Mouse (Mus musculus): ENCODE results near the gene Aff1. TPM values are rescaled to one million over a fixed set of nuclear protein-coding genes. Genes with fewer than 3 reads are reported as not detected.

The Aff1 gene
- total and polyA plus RNA-seq, 3 experiments, result 16.6 to 152 (median 51.3) TPM

GRCm38 (mm10) chr5:103705874-103706273 lies 13.7 kb downstream of the Aff1 start:
- peaks cover 21% of the 10 kb centered on the region for H3K27me3 ChIP-seq (ENCODE audit: insufficient read depth, low read length)
- no peaks in the 10 kb centered on the region for H3K9me3 ChIP-seq (replicated peaks)
- DNase-seq (ENCODE audit: low spot score) (no peak), ATAC-seq (ENCODE audit: extremely low read depth, insufficient number of reproducible peaks, low FRiP score, poor library complexity, severe bottlenecking) (0 out of 2 replicates have a peak, but pooled peaks have one; percentile 22)
- no peak overlapping the region for H3K4me3 ChIP-seq (ENCODE audit: low read depth, low read length)
- TF ChIP-seq TAL1 (conservative IDR thresholded peaks at IDR 0.05; ENCODE audit: low read depth, low read length) (no peak), POLR2AphosphoS5 (IDR thresholded peaks at IDR 0.05; ENCODE audit: insufficient replicate concordance, low read depth, low read length) (no peak), CTCF (IDR thresholded peaks at IDR 0.05; ENCODE audit: low read depth, low read length) (no peak), GATA2 (IDR thresholded peaks at IDR 0.05; ENCODE audit: borderline replicate concordance, low read depth, low read length) (no peak), GATA1 (IDR thresholded peaks at IDR 0.05; ENCODE audit: borderline replicate concordance, low read length) (no peak)
- H3K4me1 ChIP-seq (ENCODE audit: insufficient read depth, low read depth, low read length), result peaks cover 22% of the 10 kb centered on the region
- H3K36me3 ChIP-seq (replicated peaks), result no peaks in the 10 kb centered on the region

GRCm38 (mm10) chr5:103709044-103709443 lies 16.9 kb downstream of the Aff1 start:
- H3K9me3 ChIP-seq (replicated peaks), result no peaks in the 10 kb centered on the region
- peak; percentile 69 for ATAC-seq (ENCODE audit: extremely low read depth, insufficient number of reproducible peaks, low FRiP score, poor library complexity, severe bottlenecking)
- DNase-seq (ENCODE audit: low spot score), result no peak
- peaks cover 13% of the 10 kb centered on the region; the same call in 1 of the 2 replicates for H3K27me3 ChIP-seq (ENCODE audit: insufficient read depth, low read length)
- no peak for TF ChIP-seq GATA2 (IDR thresholded peaks at IDR 0.05; ENCODE audit: borderline replicate concordance, low read depth, low read length)
- TF ChIP-seq TAL1 (conservative IDR thresholded peaks at IDR 0.05; ENCODE audit: low read depth, low read length), result no peak
- no peak for TF ChIP-seq GATA1 (IDR thresholded peaks at IDR 0.05; ENCODE audit: borderline replicate concordance, low read length)
- no peak for TF ChIP-seq POLR2AphosphoS5 (IDR thresholded peaks at IDR 0.05; ENCODE audit: insufficient replicate concordance, low read depth, low read length)
- TF ChIP-seq CTCF (IDR thresholded peaks at IDR 0.05; ENCODE audit: low read depth, low read length), result no peak
- H3K4me1 ChIP-seq (ENCODE audit: insufficient read depth, low read depth, low read length), result peaks cover 35% of the 10 kb centered on the region
- H3K36me3 ChIP-seq (replicated peaks), result no peaks in the 10 kb centered on the region
- no peak overlapping the region; the same call in 1 of the 2 replicates for H3K4me3 ChIP-seq (ENCODE audit: low read depth, low read length)

- Histone ChIP-seq H3K27me3 (ENCODE audit: insufficient read depth, low read length) (peaks cover 14% of the 10 kb centered on the region; the same call in 1 of the 2 replicates), H3K4me3 (ENCODE audit: low read depth, low read length) (no peak overlapping the region), H3K36me3 (replicated peaks) (no peaks in the 10 kb centered on the region), H3K9me3 (replicated peaks) (no peaks in the 10 kb centered on the region), H3K4me1 (ENCODE audit: insufficient read depth, low read depth, low read length) (peaks cover 40% of the 10 kb centered on the region)
- ATAC-seq (ENCODE audit: extremely low read depth, insufficient number of reproducible peaks, low FRiP score, poor library complexity, severe bottlenecking) (no peak), DNase-seq (ENCODE audit: low spot score) (no peak)
- TF ChIP-seq CTCF (IDR thresholded peaks at IDR 0.05; ENCODE audit: low read depth, low read length), result no peak
- TF ChIP-seq GATA2 (IDR thresholded peaks at IDR 0.05; ENCODE audit: borderline replicate concordance, low read depth, low read length), result no peak
- TF ChIP-seq POLR2AphosphoS5 (IDR thresholded peaks at IDR 0.05; ENCODE audit: insufficient replicate concordance, low read depth, low read length), result no peak
- TF ChIP-seq GATA1 (IDR thresholded peaks at IDR 0.05; ENCODE audit: borderline replicate concordance, low read length), result no peak
These were observed 19.7 kb downstream of the Aff1 start for GRCm38 (mm10) chr5:103711886-103712285.

- peaks cover 18% of the 10 kb centered on the region; the same call in 1 of the 2 replicates for H3K27me3 ChIP-seq (ENCODE audit: insufficient read depth, low read length)
- peak; percentile 61 for ATAC-seq (ENCODE audit: extremely low read depth, insufficient number of reproducible peaks, low FRiP score, poor library complexity, severe bottlenecking)
- TF ChIP-seq GATA1 (IDR thresholded peaks at IDR 0.05; ENCODE audit: borderline replicate concordance, low read length), result no peak
- no peak for TF ChIP-seq POLR2AphosphoS5 (IDR thresholded peaks at IDR 0.05; ENCODE audit: insufficient replicate concordance, low read depth, low read length)
- no peak for TF ChIP-seq CTCF (IDR thresholded peaks at IDR 0.05; ENCODE audit: low read depth, low read length)
- no peak for TF ChIP-seq TAL1 (conservative IDR thresholded peaks at IDR 0.05; ENCODE audit: low read depth, low read length)
- no peak for TF ChIP-seq GATA2 (IDR thresholded peaks at IDR 0.05; ENCODE audit: borderline replicate concordance, low read depth, low read length)
- no peaks in the 10 kb centered on the region for H3K36me3 ChIP-seq (replicated peaks)
- no peaks in the 10 kb centered on the region for H3K9me3 ChIP-seq (replicated peaks)
- H3K4me3 ChIP-seq (ENCODE audit: low read depth, low read length), result no peak overlapping the region
- DNase-seq (ENCODE audit: low spot score), result no peak
- peaks cover 42% of the 10 kb centered on the region for H3K4me1 ChIP-seq (ENCODE audit: insufficient read depth, low read depth, low read length)
These were observed 21.2 kb downstream of the Aff1 start for GRCm38 (mm10) chr5:103713422-103713821.

- TF ChIP-seq GATA2 (IDR thresholded peaks at IDR 0.05; ENCODE audit: borderline replicate concordance, low read depth, low read length) (no peak), POLR2AphosphoS5 (IDR thresholded peaks at IDR 0.05; ENCODE audit: insufficient replicate concordance, low read depth, low read length) (no peak), CTCF (IDR thresholded peaks at IDR 0.05; ENCODE audit: low read depth, low read length) (no peak), TAL1 (conservative IDR thresholded peaks at IDR 0.05; ENCODE audit: low read depth, low read length) (no peak), GATA1 (IDR thresholded peaks at IDR 0.05; ENCODE audit: borderline replicate concordance, low read length) (no peak)
- Histone ChIP-seq H3K9me3 (replicated peaks) (no peaks in the 10 kb centered on the region), H3K36me3 (replicated peaks) (no peaks in the 10 kb centered on the region), H3K4me3 (ENCODE audit: low read depth, low read length) (no peak overlapping the region), H3K4me1 (ENCODE audit: insufficient read depth, low read depth, low read length) (peaks cover 47% of the 10 kb centered on the region), H3K27me3 (ENCODE audit: insufficient read depth, low read length) (peaks cover 20% of the 10 kb centered on the region; the same call in 1 of the 2 replicates)
- ATAC-seq (ENCODE audit: extremely low read depth, insufficient number of reproducible peaks, low FRiP score, poor library complexity, severe bottlenecking) (no peak), DNase-seq (ENCODE audit: low spot score) (no peak)
These were observed 22.8 kb downstream of the Aff1 start for GRCm38 (mm10) chr5:103714943-103715342.

GRCm38 (mm10) chr5:103716824-103717342 lies 24.7 kb downstream of the Aff1 start:
- H3K36me3 ChIP-seq (replicated peaks), result no peaks in the 10 kb centered on the region
- no peak for DNase-seq (ENCODE audit: low spot score)
- H3K9me3 ChIP-seq (replicated peaks), result no peaks in the 10 kb centered on the region
- no peak for ATAC-seq (ENCODE audit: extremely low read depth, insufficient number of reproducible peaks, low FRiP score, poor library complexity, severe bottlenecking)
- TF ChIP-seq GATA1 (IDR thresholded peaks at IDR 0.05; ENCODE audit: borderline replicate concordance, low read length) (no peak), POLR2AphosphoS5 (IDR thresholded peaks at IDR 0.05; ENCODE audit: insufficient replicate concordance, low read depth, low read length) (no peak), CTCF (IDR thresholded peaks at IDR 0.05; ENCODE audit: low read depth, low read length) (no peak), GATA2 (IDR thresholded peaks at IDR 0.05; ENCODE audit: borderline replicate concordance, low read depth, low read length) (no peak), TAL1 (conservative IDR thresholded peaks at IDR 0.05; ENCODE audit: low read depth, low read length) (no peak)
- H3K27me3 ChIP-seq (ENCODE audit: insufficient read depth, low read length), result peaks cover 24% of the 10 kb centered on the region; the same call in 1 of the 2 replicates
- no peak overlapping the region for H3K4me3 ChIP-seq (ENCODE audit: low read depth, low read length)
- H3K4me1 ChIP-seq (ENCODE audit: insufficient read depth, low read depth, low read length), result peaks cover 44% of the 10 kb centered on the region
